Mouse (Mus musculus) kidney, embryonic 16.5 days (tissue): ENCODE data around the gene Hba-a2. TPM values are rescaled to one million over a fixed set of nuclear protein-coding genes. Genes with fewer than 3 reads are reported as not detected.
A peak's percentile ranks its signal among the peaks of the same experiment; 100 is the strongest.
"Not testable (repeated sequence)": the region's sequence is repeated elsewhere in the genome, so short reads cannot be mapped to it uniquely, and the experiment has no call there.

ENCODE experiments used
- ATAC-seq: fragments of 200-750 bp; cut with Nextera tagmentation; 2 replicates; pipeline ENCODE4 v1.8.0; 2017; ENCODE audit warnings: moderate TSS enrichment; ENCODE audit not compliant: low FRiP score, low TSS enrichment
- H3K27ac ChIP-seq: fragments of 300-500 bp; sonication (generic); 2 replicates; pipeline ENCODE4 v1.5.1; 2014; ENCODE audit warnings: low read length
- H3K27me3 ChIP-seq: fragments of 300-500 bp; sonication (generic); 2 replicates; pipeline ENCODE4 v1.6.1; 2014; ENCODE audit warnings: low read length, control low read depth, mixed read lengths; ENCODE audit not compliant: insufficient read depth
- H3K36me3 ChIP-seq: fragments of 300-500 bp; sonication (generic); 2 replicates; pipeline ENCODE4 v1.6.1; 2014; ENCODE audit warnings: low read length, control low read depth, mixed read lengths; ENCODE audit not compliant: insufficient read depth
- H3K4me1 ChIP-seq: fragments of 300-500 bp; sonication (generic); 2 replicates; pipeline ENCODE4 v1.6.1; 2014; ENCODE audit warnings: low read length, control low read depth, mixed read lengths; ENCODE audit not compliant: insufficient read depth
- H3K4me2 ChIP-seq: fragments of 300-500 bp; sonication (generic); replicated peaks from 2 replicates; pipeline ENCODE4 v1.6.1; 2014; ENCODE audit warnings: low read depth, low read length
- H3K4me3 ChIP-seq: fragments of 300-500 bp; sonication (generic); 2 replicates; pipeline ENCODE4 v1.5.1; 2014; ENCODE audit warnings: mild to moderate bottlenecking, low read length
- H3K9ac ChIP-seq: fragments of 300-500 bp; sonication (generic); replicated peaks from 2 replicates; pipeline ENCODE4 v1.6.1; 2014; ENCODE audit warnings: low read length
- H3K9me3 ChIP-seq: fragments of 300-500 bp; sonication (generic); 2 replicates; pipeline ENCODE4 v1.6.1; 2016; ENCODE audit warnings: low read length, control low read depth
- WGBS: fragments of 180-500 bp; shearing (Covaris S2); extraction: QIAGEN DNeasy Blood & Tissue Kit; methylation state at CpG from one replicate; pipeline ENCODE4 v1.1.7; 2014; 5-methylcytosine and 5-hydroxymethylcytosine counted together
- polyA plus RNA-seq: library from polyadenylated mRNA; unstranded; fragments of >200 nt; fragmentation: Nextera tagmentation; extraction: Ambion mirVana; gene quantifications from 2 replicates; pipeline ENCODE4 v1.2.1, GENCODE M21; 2015

Gene Hba-a2
- polyA plus RNA-seq: 10,418 and 11,416 TPM in 2 replicates

DNA sequence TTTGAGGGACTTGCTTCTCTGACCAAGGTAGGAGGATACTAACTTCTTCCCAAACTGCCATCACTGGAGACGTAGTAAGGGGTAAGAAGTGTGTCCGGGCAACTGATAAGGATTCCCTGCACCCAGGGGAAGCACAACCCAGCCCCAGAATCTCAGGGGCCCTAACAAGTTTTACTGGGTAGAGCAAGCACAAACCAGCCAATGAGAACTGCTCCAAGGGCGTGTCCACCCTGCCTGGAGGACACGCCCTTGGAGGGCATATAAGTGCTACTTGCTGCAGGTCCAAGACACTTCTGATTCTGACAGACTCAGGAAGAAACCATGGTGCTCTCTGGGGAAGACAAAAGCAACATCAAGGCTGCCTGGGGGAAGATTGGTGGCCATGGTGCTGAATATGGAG lies at the start of gene Hba-a2:
TSS of gene Hba-a2 (plus strand) at position 287 of the 400 bp plus-strand sequence.
- H3K4me2 ChIP-seq, H3K9me3 ChIP-seq, ATAC-seq, H3K27ac ChIP-seq, H3K27me3 ChIP-seq, H3K36me3 ChIP-seq, H3K4me3 ChIP-seq, H3K9ac ChIP-seq, H3K4me1 ChIP-seq: not testable (repeated sequence)
- WGBS: no CpG with 5 or more reads among the region's 4 CpGs

DNA sequence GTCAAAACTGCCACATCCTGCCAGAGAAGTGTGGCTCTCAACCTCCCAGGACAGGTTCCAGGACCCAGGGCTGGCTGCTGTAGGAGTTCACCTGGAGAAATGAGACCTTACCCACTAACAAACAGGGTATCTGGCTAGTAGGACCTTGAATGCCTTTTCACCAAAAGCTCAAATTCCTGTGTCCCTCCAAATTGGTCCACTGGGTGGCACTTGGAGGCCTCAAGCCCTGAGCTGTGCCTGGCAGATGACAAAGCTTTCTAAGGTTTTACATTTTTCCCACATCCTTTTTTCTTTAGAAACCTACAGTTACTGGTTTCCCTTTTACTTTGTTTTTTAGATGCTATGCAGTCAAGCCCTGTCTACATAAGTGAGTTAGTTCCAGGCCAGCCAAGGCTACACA lies 49.2 kb upstream of the Hba-a2 start:
- Histone ChIP-seq H3K4me1 (peaks cover 18% of the 10 kb centered on the region), H3K4me2 (no peak overlapping the region), H3K27me3 (no peaks in the 10 kb centered on the region), H3K27ac (no peak overlapping the region), H3K9ac (no peak overlapping the region), H3K36me3 (peaks cover 16% of the 10 kb centered on the region), H3K4me3 (no peak overlapping the region), H3K9me3 (no peaks in the 10 kb centered on the region)
- no peak for ATAC-seq

DNA sequence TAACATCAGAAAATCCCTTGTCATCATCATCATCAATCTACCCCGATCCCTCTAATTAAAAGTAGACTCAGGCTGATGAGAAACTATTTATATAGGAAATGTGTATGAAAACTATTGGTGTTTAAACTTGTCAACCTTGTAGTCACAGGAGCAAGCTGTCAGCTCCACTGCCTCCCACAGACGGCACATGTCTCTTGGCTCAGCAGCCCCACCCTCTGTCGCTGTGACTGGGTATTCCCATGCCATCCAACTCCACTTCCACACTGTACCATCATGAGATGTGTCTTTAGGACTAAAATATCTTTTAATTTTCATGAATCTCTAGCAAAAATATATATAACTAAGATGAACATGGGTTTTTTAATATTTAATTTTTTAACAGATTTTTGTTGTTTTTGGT lies 47.9 kb upstream of the Hba-a2 start:
- Histone ChIP-seq H3K9ac (no peak overlapping the region), H3K9me3 (no peaks in the 10 kb centered on the region), H3K4me3 (no peak overlapping the region), H3K36me3 (peaks cover 16% of the 10 kb centered on the region), H3K4me1 (peaks cover 14% of the 10 kb centered on the region), H3K27me3 (no peaks in the 10 kb centered on the region), H3K4me2 (no peak overlapping the region), H3K27ac (no peak overlapping the region)
- WGBS: 62% methylated on average over 3 of the region's 3 CpGs
- no peak for ATAC-seq

DNA sequence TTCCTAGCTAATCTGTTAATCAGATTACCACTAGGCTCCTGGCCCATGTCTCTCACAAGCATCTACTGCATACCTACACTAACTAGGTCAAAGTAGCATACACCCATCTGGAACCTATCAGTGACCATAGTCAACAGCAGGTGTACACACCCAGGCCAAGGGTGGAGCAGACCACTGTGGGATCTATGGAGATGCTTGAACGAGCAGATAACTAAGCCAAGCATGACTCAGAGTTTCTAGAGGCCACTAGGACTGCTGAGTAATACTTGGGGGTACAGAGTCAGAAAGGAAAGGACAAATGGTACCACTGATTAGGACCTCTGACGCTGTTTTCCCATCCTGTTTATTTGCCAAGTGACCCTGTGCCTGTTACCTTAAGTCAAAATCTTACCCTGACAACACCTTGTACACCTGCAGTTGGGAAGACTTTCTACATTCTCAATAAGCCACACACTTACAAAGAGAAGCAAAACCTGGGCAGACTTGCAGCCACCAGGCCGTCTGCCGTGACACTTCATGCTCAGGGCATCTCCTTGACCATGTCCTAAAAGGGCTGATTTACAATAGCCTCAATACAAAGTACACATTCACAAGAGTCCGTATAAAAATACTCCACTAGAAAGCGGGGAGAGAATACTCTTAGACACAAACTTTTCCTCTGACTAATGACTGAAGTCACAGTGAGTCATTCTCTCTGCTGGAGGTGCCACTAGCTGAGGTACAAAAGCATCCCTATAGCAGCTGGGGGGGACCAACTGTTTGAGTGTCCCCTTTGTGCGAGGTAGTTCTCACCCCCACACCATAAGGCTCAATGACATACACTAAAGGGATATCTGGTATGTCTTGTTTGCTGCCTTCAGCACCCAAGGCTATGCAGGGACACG lies 45.2 kb upstream of the Hba-a2 start:
- Histone ChIP-seq H3K27ac (no peak overlapping the region), H3K9ac (no peak overlapping the region), H3K4me1 (no peaks in the 10 kb centered on the region), H3K4me2 (no peak overlapping the region), H3K9me3 (no peaks in the 10 kb centered on the region), H3K27me3 (no peaks in the 10 kb centered on the region), H3K36me3 (peaks cover 19% of the 10 kb centered on the region), H3K4me3 (no peak overlapping the region)
- 83% methylated on average over 8 of the region's 8 CpGs for WGBS
- peak; percentile 51; the same call in 1 of the 2 replicates for ATAC-seq

DNA sequence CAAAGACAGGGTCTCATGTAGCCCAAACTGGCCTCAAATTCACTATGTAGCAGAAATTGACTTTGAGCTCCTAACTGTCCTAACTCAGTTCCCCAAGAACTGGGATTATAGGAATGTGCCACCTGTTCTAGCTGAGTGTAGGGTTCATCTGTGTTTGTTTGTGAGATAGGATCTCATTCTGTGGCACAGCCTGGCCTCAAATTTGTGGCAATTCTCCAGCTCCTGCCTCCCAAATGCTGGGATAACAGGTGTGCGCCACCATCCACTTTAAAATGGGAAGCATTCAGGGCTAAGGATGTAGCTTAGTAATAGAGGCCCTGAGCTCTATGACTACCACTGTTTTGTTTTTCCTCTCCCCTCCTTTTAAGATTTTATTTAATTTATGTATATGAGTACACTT lies 43.2 kb upstream of the Hba-a2 start:
- no peak overlapping the region for H3K27ac ChIP-seq
- no peaks in the 10 kb centered on the region for H3K27me3 ChIP-seq
- no peak for ATAC-seq
- H3K9me3 ChIP-seq: no peaks in the 10 kb centered on the region
- peaks cover 9% of the 10 kb centered on the region for H3K36me3 ChIP-seq
- H3K4me1 ChIP-seq: no peaks in the 10 kb centered on the region
- no peak overlapping the region for H3K9ac ChIP-seq
- H3K4me2 ChIP-seq: no peak overlapping the region
- WGBS: 97% methylated on average over 1 of the region's 1 CpGs
- no peak overlapping the region for H3K4me3 ChIP-seq

DNA sequence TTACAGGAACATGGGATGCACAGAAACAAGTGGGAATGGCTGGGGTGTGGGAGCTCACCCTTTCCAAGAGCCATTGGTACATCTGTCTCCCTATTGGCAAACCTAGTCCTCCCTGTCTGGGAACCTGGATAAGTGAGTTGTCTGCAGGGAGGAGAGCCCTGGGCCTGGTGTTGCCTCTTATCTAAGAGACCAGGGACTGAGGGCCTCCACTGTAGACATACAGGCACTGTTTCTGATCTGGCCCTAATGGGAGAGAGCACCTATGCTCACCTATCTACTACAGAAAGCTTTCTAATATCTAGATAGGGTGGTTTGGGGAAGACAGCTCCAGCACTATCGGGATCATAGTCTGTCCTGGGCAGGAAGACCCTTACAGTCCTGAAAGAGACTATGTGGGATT lies 40.1 kb upstream of the Hba-a2 start:
- Histone ChIP-seq H3K9ac (no peak overlapping the region), H3K9me3 (no peaks in the 10 kb centered on the region), H3K4me2 (no peak overlapping the region), H3K4me3 (no peak overlapping the region), H3K27ac (no peak overlapping the region), H3K4me1 (no peaks in the 10 kb centered on the region), H3K27me3 (no peaks in the 10 kb centered on the region), H3K36me3 (peaks cover 4% of the 10 kb centered on the region)
- WGBS: 81% methylated on average over 1 of the region's 1 CpGs
- ATAC-seq: no peak

DNA sequence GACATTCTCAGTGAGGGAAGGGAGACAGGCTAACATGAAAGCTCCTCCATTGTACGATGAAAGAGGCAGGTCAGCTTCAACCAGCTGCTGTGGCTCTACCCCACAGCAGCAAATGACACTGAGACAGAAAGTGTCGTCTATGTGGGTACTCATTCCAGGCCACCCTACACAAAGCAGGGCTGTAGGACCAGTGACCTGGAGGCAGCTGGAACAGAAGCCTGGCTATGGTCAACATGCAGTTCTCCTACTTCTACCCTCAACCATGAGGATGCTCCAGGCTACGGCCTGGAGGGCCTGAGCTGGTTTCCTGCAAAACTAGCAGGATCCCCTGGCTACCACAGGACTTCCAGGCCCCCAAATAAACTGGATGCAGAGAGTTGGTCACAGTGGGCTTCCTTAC lies 39.7 kb upstream of the Hba-a2 start:
- H3K36me3 ChIP-seq: peaks cover 4% of the 10 kb centered on the region
- H3K4me1 ChIP-seq: no peaks in the 10 kb centered on the region
- H3K4me3 ChIP-seq: no peak overlapping the region
- no peak for ATAC-seq
- H3K4me2 ChIP-seq: no peak overlapping the region
- no peaks in the 10 kb centered on the region for H3K27me3 ChIP-seq
- H3K9me3 ChIP-seq: no peaks in the 10 kb centered on the region
- 89% methylated on average over 3 of the region's 3 CpGs for WGBS
- no peak overlapping the region for H3K9ac ChIP-seq
- no peak overlapping the region for H3K27ac ChIP-seq

DNA sequence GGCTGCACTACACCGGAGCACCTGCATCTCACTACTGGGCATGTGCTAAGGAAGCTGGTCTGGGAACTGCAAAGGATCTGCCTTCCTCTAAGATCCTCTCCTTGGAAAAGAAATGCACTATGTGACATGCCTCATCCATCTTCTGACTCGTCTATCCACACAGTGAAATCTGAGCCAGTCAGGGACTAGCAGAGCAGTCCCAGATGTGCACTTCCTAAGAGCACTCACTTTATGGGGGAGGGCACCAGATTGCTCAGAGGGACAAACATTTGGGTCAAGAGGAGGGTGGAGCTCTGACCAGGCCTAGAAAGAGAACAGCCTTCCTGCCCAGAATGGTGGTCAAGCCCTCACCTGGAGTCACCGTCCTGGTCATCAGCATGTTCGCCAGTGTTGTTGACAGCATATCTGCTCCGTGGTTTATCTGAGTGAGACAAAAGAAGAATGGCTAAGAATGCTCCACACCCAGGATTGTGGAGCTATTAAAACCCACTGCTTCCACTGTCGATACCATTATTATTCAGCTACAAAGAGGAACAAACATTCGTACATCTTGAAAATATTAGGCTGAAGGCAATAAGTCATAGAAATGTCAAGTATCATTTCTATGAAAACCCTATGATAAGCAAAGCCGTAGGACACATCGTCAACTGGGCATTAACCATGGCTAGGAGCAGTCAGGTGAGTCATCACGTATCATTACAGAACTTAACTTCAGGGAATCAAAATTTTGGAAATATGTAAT lies 33.4 kb upstream of the Hba-a2 start:
- H3K4me1 ChIP-seq: peaks cover 11% of the 10 kb centered on the region
- ATAC-seq: peak; percentile 59
- H3K9ac ChIP-seq: no peak overlapping the region
- H3K4me3 ChIP-seq: no peak overlapping the region
- H3K27me3 ChIP-seq: no peaks in the 10 kb centered on the region
- WGBS: 62% methylated on average over 10 of the region's 10 CpGs
- H3K4me2 ChIP-seq: no peak overlapping the region
- H3K27ac ChIP-seq: no peak overlapping the region
- H3K9me3 ChIP-seq: no peaks in the 10 kb centered on the region
- no peaks in the 10 kb centered on the region for H3K36me3 ChIP-seq

DNA sequence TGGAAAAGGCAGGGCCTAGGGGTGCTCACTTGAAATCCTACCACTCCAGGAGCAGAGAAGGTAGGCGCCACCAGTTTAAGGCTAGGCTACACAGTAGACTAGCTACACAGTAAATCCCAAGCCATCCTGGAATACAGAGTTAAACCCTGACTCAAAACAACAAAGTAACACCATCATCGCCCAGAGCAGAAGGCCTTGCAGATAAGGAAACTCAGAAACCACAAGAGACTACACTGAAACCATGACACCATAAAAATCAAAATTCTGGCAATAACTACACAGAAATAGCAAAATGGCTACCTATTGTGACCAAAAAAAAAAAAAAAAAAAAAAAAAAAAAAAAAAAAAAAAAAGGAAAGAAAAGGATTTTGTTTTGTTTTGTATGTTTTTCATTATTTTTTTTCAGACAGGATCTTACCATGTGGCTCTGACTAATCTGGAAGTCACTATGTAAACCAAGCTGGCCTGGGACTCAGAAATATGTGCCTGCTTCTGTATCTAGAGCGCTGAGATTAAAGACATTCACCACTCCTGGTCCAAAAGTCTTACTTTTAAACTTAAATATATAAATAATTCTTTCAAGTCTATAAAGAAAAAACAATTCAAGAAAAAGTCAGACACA lies 31.1 kb upstream of the Hba-a2 start:
- H3K27ac ChIP-seq: no peak overlapping the region
- H3K4me1 ChIP-seq: peaks cover 15% of the 10 kb centered on the region
- no peaks in the 10 kb centered on the region for H3K27me3 ChIP-seq
- ATAC-seq: no peak
- H3K9ac ChIP-seq: no peak overlapping the region
- no peak overlapping the region for H3K4me2 ChIP-seq
- 95% methylated on average over 3 of the region's 3 CpGs for WGBS
- H3K36me3 ChIP-seq: no peaks in the 10 kb centered on the region
- no peak overlapping the region for H3K4me3 ChIP-seq
- H3K9me3 ChIP-seq: no peaks in the 10 kb centered on the region
